ENCODE assay signal across 18 mouse cellular contexts in genomic region chr9:13904091-13904779, GRCm38 (mm10).
DNase-seq lines count a peak whose midpoint lies in the region; ATAC-seq lines count a peak whose summit lies in the region.
"Had no signal": no experiment of that assay in that cellular context is flagged by ENCODE, and none has a peak within 500 bp of the region (broad histone marks: within the 10 kb centered on the region; RNA-seq: fewer than 3 reads in every experiment).

No protein-coding gene starts in this region.

- intact Hi-C loops in heart, postnatal 10 days (cut with DNase I) = no loop called here

- H3K4me2 ChIP-seq in forebrain, embryonic 16.5 days (ENCODE audit: low read length) = no peak overlapping the region
- H3K4me2 ChIP-seq: embryonic facial prominence, embryonic 12.5 days; forebrain, embryonic 15.5 days; intestine, embryonic 15.5 days had no signal

- peak; percentile 52 for DNase-seq in heart, adult 11 months
- no peak for DNase-seq in heart, postnatal 10 days
- peak; percentile 32 for DNase-seq in CD4-positive, CD25-positive, alpha-beta regulatory T cell, adult 2 months (ENCODE audit: low read depth, low spot score)
- DNase-seq in brain, adult 2 months (ENCODE audit: low read depth, low spot score) = peak; percentile 27
- peak; percentile 33 for DNase-seq in induced T-regulatory cell, adult 2 months (ENCODE audit: low read depth)
- DNase-seq in cerebellum, postnatal 4 days (ENCODE audit: low spot score in 2 of 2) = no peak
- no peak for DNase-seq in layer of hippocampus, postnatal 25 days (ENCODE audit: extremely low spot score in 1 of 2, low spot score in 1 of 2)
- DNase-seq: adrenal gland, postnatal 14 days; cerebellum, adult 2 months; cerebellum, postnatal 10 days; gastrocnemius, postnatal 10 days; kidney, adult 18-20 months had no signal

- H3K27ac ChIP-seq in forebrain, embryonic 16.5 days (ENCODE audit: low read length) = no peak overlapping the region
- H3K27ac ChIP-seq: embryonic facial prominence, embryonic 12.5 days; forebrain, embryonic 15.5 days; intestine, embryonic 15.5 days had no signal

- H3K36me3 ChIP-seq in forebrain, embryonic 16.5 days (ENCODE audit: control insufficient read depth, insufficient read depth) = no peaks in the 10 kb centered on the region
- H3K36me3 ChIP-seq: embryonic facial prominence, embryonic 12.5 days; forebrain, embryonic 15.5 days; G1E; intestine, embryonic 15.5 days had no signal

- WGBS in forebrain, embryonic 16.5 days = 94% methylated on average over 5 of the region's 5 CpGs

- H3K27me3 ChIP-seq in forebrain, embryonic 16.5 days (replicated peaks; ENCODE audit: control insufficient read depth, insufficient read depth, low read length) = no peaks in the 10 kb centered on the region
- H3K27me3 ChIP-seq: embryonic facial prominence, embryonic 12.5 days; forebrain, embryonic 15.5 days; intestine, embryonic 15.5 days had no signal

- H3K9ac ChIP-seq in forebrain, embryonic 16.5 days (replicated peaks; ENCODE audit: low read depth, low read length) = no peak overlapping the region
- H3K9ac ChIP-seq: embryonic facial prominence, embryonic 12.5 days; forebrain, embryonic 15.5 days; intestine, embryonic 15.5 days had no signal

- H3K9me3 ChIP-seq in forebrain, embryonic 16.5 days (ENCODE audit: control insufficient read depth, low read length) = no peaks in the 10 kb centered on the region
- H3K9me3 ChIP-seq: embryonic facial prominence, embryonic 12.5 days; forebrain, embryonic 15.5 days; G1E; intestine, embryonic 15.5 days had no signal

- no peak overlapping the region for H3K4me3 ChIP-seq in forebrain, embryonic 16.5 days (replicated peaks; ENCODE audit: low read length)
- H3K4me3 ChIP-seq: embryonic facial prominence, embryonic 12.5 days; forebrain, embryonic 15.5 days; intestine, embryonic 15.5 days had no signal

- no peak for ATAC-seq in forebrain, embryonic 16.5 days
- ATAC-seq: forebrain, embryonic 15.5 days; hindbrain, embryonic 16.5 days; intestine, embryonic 15.5 days had no signal

- H3K4me1 ChIP-seq in forebrain, embryonic 16.5 days (replicated peaks; ENCODE audit: control insufficient read depth, insufficient read depth, low read length) = no peaks in the 10 kb centered on the region
- H3K4me1 ChIP-seq: embryonic facial prominence, embryonic 12.5 days; forebrain, embryonic 15.5 days; intestine, embryonic 15.5 days had no signal

Comparison
In these comparisons a context has a peak if more than half of its experiments do, and no peak if none do; other contexts are left out.
1. DNase-seq: peak in heart, adult 11 months (single experiment), CD4-positive, CD25-positive, alpha-beta regulatory T cell, adult 2 months (single experiment), brain, adult 2 months (single experiment) and induced T-regulatory cell, adult 2 months (single experiment); none in heart, postnatal 10 days (0 of 2), cerebellum, postnatal 4 days (0 of 2) and layer of hippocampus, postnatal 25 days (0 of 2).